Mouse (Mus musculus): Measurements from ENCODE around the gene Bbip1. TPM values are rescaled to one million over a fixed set of nuclear protein-coding genes. Genes with fewer than 3 reads are reported as not detected.

Gene Bbip1
- polyA plus RNA-seq, 1 experiment from 2014 or later, result 52.8 TPM

DNA sequence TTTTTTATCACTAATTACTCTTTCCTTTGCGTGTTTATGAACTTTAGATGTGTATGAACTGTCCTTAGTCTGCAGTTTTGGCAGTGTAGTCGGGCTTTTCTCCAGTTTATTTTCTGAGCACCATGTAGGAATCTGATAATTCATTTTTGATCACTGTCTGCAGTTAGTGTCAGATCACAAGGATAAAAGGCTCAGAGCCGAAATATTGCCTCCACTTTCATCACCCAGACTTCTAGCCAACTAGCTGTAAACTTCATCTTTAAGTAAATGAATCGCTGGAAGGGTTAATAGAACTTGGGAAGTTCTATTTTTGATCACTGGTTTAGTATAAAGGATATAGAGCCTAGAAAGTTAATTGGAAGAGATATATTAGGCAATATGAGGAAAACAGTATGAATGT lies 18.1 kb upstream of the Bbip1 start:
- no peaks in the 10 kb centered on the region for H3K36me3 ChIP-seq (ENCODE audit: control insufficient read depth, insufficient read depth, low read length)
- H3K9ac ChIP-seq (ENCODE audit: low read length), result no peak overlapping the region
- no peak overlapping the region for H3K27ac ChIP-seq (replicated peaks)
- H3K4me1 ChIP-seq (replicated peaks; ENCODE audit: control insufficient read depth, insufficient read depth), result no peaks in the 10 kb centered on the region
- 81% methylated on average over 4 of the region's 4 CpGs for WGBS
- no peak for DNase-seq (ENCODE audit: low spot score)
- TF ChIP-seq EP300 (optimal IDR thresholded peaks at IDR 0.05) (no peak), CTCF (IDR thresholded peaks at IDR 0.05; ENCODE audit: low read depth) (no peak)
- no peaks in the 10 kb centered on the region for H3K27me3 ChIP-seq (ENCODE audit: control insufficient read depth, insufficient read depth, low read length)
- no peak overlapping the region for H3K4me3 ChIP-seq (ENCODE audit: low read depth, low read length)
- ATAC-seq (ENCODE audit: low FRiP score, low TSS enrichment), result no peak
- H3K9me3 ChIP-seq (ENCODE audit: control insufficient read depth, low read length), result no peaks in the 10 kb centered on the region
- no peak overlapping the region for H3K4me2 ChIP-seq (replicated peaks; ENCODE audit: low read depth)

DNA sequence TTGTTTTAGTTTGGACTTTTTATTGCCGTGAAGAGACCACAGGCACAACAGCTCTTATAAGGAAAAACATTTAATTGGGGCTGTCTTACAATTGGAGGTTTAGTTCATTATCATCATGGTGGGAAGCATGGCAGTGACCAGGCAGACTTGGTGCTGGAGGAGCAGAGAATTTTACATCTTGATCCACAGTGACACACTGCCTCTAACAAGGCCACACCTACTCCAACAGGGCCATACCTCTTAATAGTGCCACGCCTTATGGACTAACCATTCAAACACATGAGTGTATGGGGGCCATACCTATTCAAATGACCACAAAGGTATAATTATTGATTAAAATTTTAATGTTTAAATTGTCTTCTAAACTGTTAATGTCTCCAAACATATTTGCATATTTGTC lies 13.1 kb upstream of the Bbip1 start:
- 79% methylated on average over 2 of the region's 2 CpGs for WGBS
- no peak overlapping the region for H3K9ac ChIP-seq (ENCODE audit: low read length)
- DNase-seq (ENCODE audit: low spot score) (no peak), ATAC-seq (ENCODE audit: low FRiP score, low TSS enrichment) (peak; percentile 66; the same call in 1 of the 2 replicates)
- no peaks in the 10 kb centered on the region for H3K27me3 ChIP-seq (ENCODE audit: control insufficient read depth, insufficient read depth, low read length)
- H3K4me1 ChIP-seq (replicated peaks; ENCODE audit: control insufficient read depth, insufficient read depth), result no peaks in the 10 kb centered on the region
- TF ChIP-seq CTCF (IDR thresholded peaks at IDR 0.05; ENCODE audit: low read depth) (no peak), EP300 (optimal IDR thresholded peaks at IDR 0.05) (no peak)
- H3K27ac ChIP-seq (replicated peaks), result no peak overlapping the region
- H3K4me3 ChIP-seq (ENCODE audit: low read depth, low read length), result no peak overlapping the region
- H3K4me2 ChIP-seq (replicated peaks; ENCODE audit: low read depth), result no peak overlapping the region
- H3K9me3 ChIP-seq (ENCODE audit: control insufficient read depth, low read length), result no peaks in the 10 kb centered on the region
- no peaks in the 10 kb centered on the region for H3K36me3 ChIP-seq (ENCODE audit: control insufficient read depth, insufficient read depth, low read length)

DNA sequence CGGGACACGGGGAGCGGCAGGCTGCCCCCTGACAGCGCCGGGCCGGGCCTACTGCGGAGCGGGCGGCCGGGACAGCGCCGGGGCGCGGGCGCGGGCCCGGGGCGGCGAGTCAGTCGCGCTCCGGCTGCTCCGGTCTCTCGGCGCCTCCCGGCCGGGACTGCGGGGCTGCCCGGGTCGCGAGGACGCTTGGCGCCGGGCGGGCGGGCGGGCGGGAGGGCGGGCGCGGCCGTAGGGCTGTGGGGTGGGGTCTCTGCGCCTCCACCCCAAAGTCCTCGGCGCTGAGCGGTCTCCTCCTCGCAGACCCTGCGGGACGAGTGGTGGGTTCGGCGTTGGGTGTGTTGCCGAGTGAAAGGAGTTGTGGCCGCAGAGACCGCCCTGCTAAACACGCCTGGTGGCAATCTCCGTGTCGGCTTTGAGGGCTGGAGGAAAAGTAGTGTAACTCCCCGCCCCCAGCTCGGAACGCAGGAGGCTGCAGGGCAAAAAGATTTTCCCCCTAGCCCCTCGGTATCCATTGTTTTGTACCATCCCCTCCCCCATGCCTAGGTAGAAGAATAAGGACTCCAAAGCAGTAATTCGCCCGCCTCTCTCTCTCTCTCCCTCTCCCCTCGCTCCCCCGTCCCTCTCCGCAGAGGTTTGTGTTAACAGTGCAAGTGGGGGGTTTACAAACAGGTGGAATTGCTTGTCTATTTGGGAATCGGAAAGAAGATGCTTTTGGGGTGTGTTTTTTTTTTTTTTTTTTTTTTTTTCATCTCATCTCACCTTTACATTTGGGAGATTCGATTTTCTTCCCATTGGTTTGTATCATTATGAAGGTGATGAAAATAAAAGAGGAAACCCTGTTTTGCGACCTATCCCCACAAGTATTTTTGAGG lies 980 bp upstream of the Bbip1 start:
- H3K36me3 ChIP-seq (ENCODE audit: control insufficient read depth, insufficient read depth, low read length), result no peaks in the 10 kb centered on the region
- peak overlapping the region; percentile 98 for H3K27ac ChIP-seq (replicated peaks)
- H3K4me2 ChIP-seq (replicated peaks; ENCODE audit: low read depth), result peak overlapping the region; percentile 75
- DNase-seq (ENCODE audit: low spot score), result peak; percentile 71
- no peak for ATAC-seq (ENCODE audit: low FRiP score, low TSS enrichment)
- WGBS, result under 1% methylated on average over 53 of the region's 69 CpGs
- TF ChIP-seq CTCF (IDR thresholded peaks at IDR 0.05; ENCODE audit: low read depth), result no peak
- no peak for TF ChIP-seq EP300 (optimal IDR thresholded peaks at IDR 0.05)
- peak overlapping the region; percentile 96 for H3K9ac ChIP-seq (ENCODE audit: low read length)
- no peaks in the 10 kb centered on the region for H3K27me3 ChIP-seq (ENCODE audit: control insufficient read depth, insufficient read depth, low read length)
- peak overlapping the region; percentile 91 for H3K4me3 ChIP-seq (ENCODE audit: low read depth, low read length)
- peaks cover 2% of the 10 kb centered on the region; the same call in 1 of the 2 replicates for H3K4me1 ChIP-seq (replicated peaks; ENCODE audit: control insufficient read depth, insufficient read depth)
- H3K9me3 ChIP-seq (ENCODE audit: control insufficient read depth, low read length), result no peaks in the 10 kb centered on the region

DNA sequence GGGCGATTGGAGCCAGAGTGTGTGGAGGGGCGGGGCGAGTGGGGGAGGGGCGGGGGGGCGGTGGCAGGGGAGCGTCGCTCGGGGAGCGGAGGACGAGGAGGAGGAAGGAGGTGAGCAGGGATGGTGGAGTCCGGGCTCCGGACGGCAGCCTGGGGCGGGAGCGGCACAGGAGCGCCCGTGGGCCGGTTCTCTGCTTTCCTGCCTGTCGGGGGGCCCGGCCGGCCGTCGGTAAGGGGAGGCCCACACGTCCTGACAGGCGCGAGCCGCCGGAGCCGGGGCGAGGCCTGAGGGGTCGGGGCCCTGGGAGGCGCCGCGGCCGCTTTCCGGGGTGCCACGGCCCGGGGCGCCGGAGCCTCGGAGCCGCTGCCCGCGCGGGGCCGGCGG lies 351 bp upstream of the Bbip1 start:
- Histone ChIP-seq H3K9me3 (ENCODE audit: control insufficient read depth, low read length) (no peaks in the 10 kb centered on the region), H3K27ac (replicated peaks) (peak overlapping the region; percentile 98), H3K4me2 (replicated peaks; ENCODE audit: low read depth) (peak overlapping the region; percentile 75), H3K4me1 (replicated peaks; ENCODE audit: control insufficient read depth, insufficient read depth) (peaks cover 2% of the 10 kb centered on the region; the same call in 1 of the 2 replicates), H3K36me3 (ENCODE audit: control insufficient read depth, insufficient read depth, low read length) (no peaks in the 10 kb centered on the region), H3K9ac (ENCODE audit: low read length) (peak overlapping the region; percentile 96), H3K4me3 (ENCODE audit: low read depth, low read length) (peak overlapping the region; percentile 91), H3K27me3 (ENCODE audit: control insufficient read depth, insufficient read depth, low read length) (no peaks in the 10 kb centered on the region)
- 0% methylated on average over 21 of the region's 47 CpGs for WGBS
- no peak for ATAC-seq (ENCODE audit: low FRiP score, low TSS enrichment)
- TF ChIP-seq EP300 (optimal IDR thresholded peaks at IDR 0.05) (no peak), CTCF (IDR thresholded peaks at IDR 0.05; ENCODE audit: low read depth) (no peak)
- no peak for DNase-seq (ENCODE audit: low spot score)

DNA sequence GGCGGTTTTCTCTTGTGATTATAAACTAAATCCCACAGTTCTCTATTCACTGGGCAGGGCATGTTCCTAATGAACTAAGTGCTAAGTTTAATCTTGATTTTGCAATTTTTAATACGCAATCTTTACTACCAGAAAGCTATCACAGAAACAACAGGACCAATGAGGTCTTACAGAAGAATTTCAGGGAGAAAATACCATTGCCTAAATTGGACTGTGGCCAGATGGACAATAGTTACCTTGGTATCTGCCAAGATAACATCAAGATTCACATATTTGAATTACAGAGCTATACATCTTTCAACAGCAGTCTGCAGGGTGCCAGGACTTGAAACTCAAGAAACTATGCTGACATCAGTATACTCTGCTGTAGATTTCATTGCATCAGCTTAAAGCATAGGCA lies 2.1 kb downstream of the Bbip1 start:
- DNase-seq (ENCODE audit: low spot score), result no peak
- Histone ChIP-seq H3K4me2 (replicated peaks; ENCODE audit: low read depth) (0 out of 2 replicates have a peak overlapping the region, but pooled peaks have one; percentile 1), H3K27me3 (ENCODE audit: control insufficient read depth, insufficient read depth, low read length) (no peaks in the 10 kb centered on the region), H3K4me1 (replicated peaks; ENCODE audit: control insufficient read depth, insufficient read depth) (peaks cover 2% of the 10 kb centered on the region; the same call in 1 of the 2 replicates), H3K9ac (ENCODE audit: low read length) (no peak overlapping the region), H3K9me3 (ENCODE audit: control insufficient read depth, low read length) (no peaks in the 10 kb centered on the region), H3K36me3 (ENCODE audit: control insufficient read depth, insufficient read depth, low read length) (no peaks in the 10 kb centered on the region), H3K27ac (replicated peaks) (0 out of 2 replicates have a peak overlapping the region, but pooled peaks have one; percentile 6), H3K4me3 (ENCODE audit: low read depth, low read length) (no peak overlapping the region)
- WGBS, result 80% methylated on average over 2 of the region's 2 CpGs
- TF ChIP-seq EP300 (optimal IDR thresholded peaks at IDR 0.05) (no peak), CTCF (IDR thresholded peaks at IDR 0.05; ENCODE audit: low read depth) (no peak)
- no peak for ATAC-seq (ENCODE audit: low FRiP score, low TSS enrichment)

DNA sequence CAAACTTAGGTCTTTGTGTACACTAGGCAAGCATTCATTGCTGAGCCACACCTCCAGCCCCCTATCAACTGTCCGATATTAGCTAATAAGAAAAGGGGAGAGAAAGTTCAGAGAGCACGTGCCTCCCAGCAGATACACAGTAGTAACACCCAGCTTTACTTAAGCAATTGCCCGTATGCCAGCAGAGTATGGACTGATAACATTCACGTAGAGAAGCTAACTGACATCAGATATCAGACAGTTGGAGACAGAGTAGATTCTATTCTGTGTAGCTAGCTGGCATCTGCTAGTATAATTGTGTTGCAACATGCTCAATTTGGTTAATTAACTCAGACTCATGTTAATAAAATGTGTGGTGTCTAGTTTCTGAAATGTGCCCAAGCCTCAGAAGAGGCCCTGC lies 3.3 kb downstream of the Bbip1 start:
- Histone ChIP-seq H3K9me3 (ENCODE audit: control insufficient read depth, low read length) (no peaks in the 10 kb centered on the region), H3K4me3 (ENCODE audit: low read depth, low read length) (no peak overlapping the region), H3K4me2 (replicated peaks; ENCODE audit: low read depth) (no peak overlapping the region), H3K36me3 (ENCODE audit: control insufficient read depth, insufficient read depth, low read length) (no peaks in the 10 kb centered on the region), H3K4me1 (replicated peaks; ENCODE audit: control insufficient read depth, insufficient read depth) (peaks cover 2% of the 10 kb centered on the region; the same call in 1 of the 2 replicates), H3K9ac (ENCODE audit: low read length) (no peak overlapping the region), H3K27ac (replicated peaks) (no peak overlapping the region), H3K27me3 (ENCODE audit: control insufficient read depth, insufficient read depth, low read length) (no peaks in the 10 kb centered on the region)
- TF ChIP-seq EP300 (optimal IDR thresholded peaks at IDR 0.05) (no peak), CTCF (IDR thresholded peaks at IDR 0.05; ENCODE audit: low read depth) (no peak)
- ATAC-seq (ENCODE audit: low FRiP score, low TSS enrichment) (no peak), DNase-seq (ENCODE audit: low spot score) (peak; percentile 45)
- 56% methylated on average over 4 of the region's 4 CpGs for WGBS

Measured in stomach, postnatal 0 days (tissue).